Mouse (Mus musculus) forebrain, embryonic 16.5 days (tissue): ENCODE results near the gene Krt23. TPM values are rescaled to one million over a fixed set of nuclear protein-coding genes. Genes with fewer than 3 reads are reported as not detected.

Experiments used
- ATAC-seq: fragments of 200-750 bp; cut with Nextera tagmentation; 2 replicates; pipeline ENCODE4 v1.8.0; 2017; ENCODE audit warnings: mild to moderate bottlenecking, moderate library complexity
- H3K27ac ChIP-seq: fragments of 300-500 bp; sonication (generic); 2 replicates; pipeline ENCODE4 v1.5.1; 2014; ENCODE audit warnings: low read length, control low read depth
- H3K27me3 ChIP-seq: fragments of 300-500 bp; sonication (generic); replicated peaks from 2 replicates; pipeline ENCODE4 v1.6.1; 2014; ENCODE audit warnings: low read length; ENCODE audit not compliant: control insufficient read depth, insufficient read depth
- H3K36me3 ChIP-seq: fragments of 300-500 bp; sonication (generic); 2 replicates; pipeline ENCODE4 v1.6.1; 2014; ENCODE audit not compliant: control insufficient read depth, insufficient read depth
- H3K4me1 ChIP-seq: fragments of 300-500 bp; sonication (generic); replicated peaks from 2 replicates; pipeline ENCODE4 v1.6.1; 2014; ENCODE audit warnings: low read length; ENCODE audit not compliant: control insufficient read depth, insufficient read depth
- H3K4me2 ChIP-seq: fragments of 300-500 bp; sonication (generic); 2 replicates; pipeline ENCODE4 v1.6.1; 2014; ENCODE audit warnings: mild to moderate bottlenecking, low read length, control low read depth
- H3K4me3 ChIP-seq: fragments of 300-500 bp; sonication (generic); replicated peaks from 2 replicates; pipeline ENCODE4 v1.5.1; 2014; ENCODE audit warnings: mild to moderate bottlenecking, low read length, control low read depth
- H3K9ac ChIP-seq: fragments of 300-500 bp; sonication (generic); replicated peaks from 2 replicates; pipeline ENCODE4 v1.6.1; 2014; ENCODE audit warnings: low read depth, low read length, control low read depth
- H3K9me3 ChIP-seq: fragments of 300-500 bp; sonication (generic); 2 replicates; pipeline ENCODE4 v1.6.1; 2016; ENCODE audit warnings: low read length; ENCODE audit not compliant: control insufficient read depth
- WGBS: fragments of 180-500 bp; shearing (Covaris S2); extraction: QIAGEN DNeasy Blood & Tissue Kit; methylation state at CpG from one replicate; pipeline ENCODE4 v1.1.7; 2014; 5-methylcytosine and 5-hydroxymethylcytosine counted together
- polyA plus RNA-seq: library from polyadenylated mRNA; unstranded; fragments of >200 nt; fragmentation: Nextera tagmentation; extraction: Ambion mirVana; gene quantifications from 2 replicates; pipeline ENCODE4 v1.2.1, GENCODE M21; 2015

Gene Krt23
- polyA plus RNA-seq, result 0.15 TPM in 1 of 2 replicates, not detected in the other

DNA sequence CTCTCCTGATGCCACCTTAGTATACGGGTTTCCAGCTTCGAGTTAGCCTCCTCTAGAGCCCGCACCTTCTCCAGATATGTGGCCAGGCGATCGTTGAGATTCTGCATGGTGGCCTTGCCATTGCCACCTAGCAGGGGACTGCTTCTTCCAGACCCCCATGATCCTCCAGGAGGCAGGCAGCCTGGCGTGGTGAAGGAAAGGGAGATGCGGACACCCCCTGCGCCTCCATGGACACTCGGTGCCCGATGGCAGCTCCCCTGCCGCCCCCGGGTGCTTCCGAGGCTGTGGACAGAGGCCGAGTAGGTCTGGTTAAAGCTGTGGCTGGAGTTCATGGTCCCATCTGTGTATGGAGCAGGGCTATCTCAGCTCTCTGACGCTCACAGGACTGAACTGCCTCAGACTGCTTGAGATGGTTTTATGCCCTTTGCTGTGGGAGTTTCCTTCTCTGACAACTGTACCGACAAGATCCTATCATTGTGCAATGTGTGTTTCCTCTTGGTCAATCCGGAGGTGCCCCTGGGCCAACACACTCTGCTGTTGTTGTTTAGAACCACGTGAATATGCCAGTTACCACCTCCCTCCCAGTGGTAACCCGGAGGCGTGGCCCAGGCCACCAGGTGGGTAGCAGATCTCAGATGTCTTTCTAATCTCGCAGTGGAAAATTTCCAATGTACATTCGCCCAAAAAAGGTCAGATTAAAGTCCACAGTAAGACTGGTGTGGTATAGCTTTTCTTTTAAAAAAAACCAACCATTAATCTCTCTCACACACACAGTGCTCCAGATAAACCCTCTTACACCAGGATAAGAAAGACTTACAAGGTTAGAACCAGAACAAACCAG lies at the start of gene Krt23:
TSS of gene Krt23 (minus strand) at position 405 of the 841 bp plus-strand sequence.
- 88% methylated on average over 22 of the region's 22 CpGs for WGBS
- no peaks in the 10 kb centered on the region for H3K9me3 ChIP-seq
- no peak for ATAC-seq

DNA sequence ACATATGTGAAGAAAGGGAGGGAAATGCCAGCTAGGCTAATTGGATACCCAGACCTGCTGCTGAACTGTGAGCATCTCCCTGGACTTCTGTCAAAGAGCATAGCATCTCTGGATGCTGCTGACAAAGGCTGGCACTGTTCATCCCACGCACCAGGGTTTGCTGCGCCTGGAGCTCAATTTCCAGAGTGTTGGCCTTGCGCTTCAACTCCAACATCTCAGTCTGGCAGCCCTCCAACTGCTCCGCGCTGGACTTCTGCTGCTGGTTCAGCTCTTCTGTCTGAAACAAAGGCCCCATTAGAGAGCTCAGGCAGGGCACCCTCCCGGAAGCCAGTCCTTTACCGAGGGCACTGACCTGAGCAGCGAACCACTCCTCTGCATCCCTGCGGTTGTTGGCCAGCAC lies 46.8 kb upstream of the Krt23 start:
- 30% methylated on average over 9 of the region's 9 CpGs for WGBS
- Histone ChIP-seq H3K36me3 (no peaks in the 10 kb centered on the region), H3K27me3 (no peaks in the 10 kb centered on the region), H3K9ac (no peak overlapping the region), H3K4me3 (no peak overlapping the region), H3K27ac (no peak overlapping the region), H3K9me3 (no peaks in the 10 kb centered on the region), H3K4me2 (0 out of 2 replicates have a peak overlapping the region, but pooled peaks have one; percentile 4), H3K4me1 (peaks cover 3% of the 10 kb centered on the region; the same call in 1 of the 2 replicates)
- no peak for ATAC-seq

More for the DNA sequence above, at the start of gene Krt23:
- Histone ChIP-seq H3K4me3 (no peak within 1 kb of the TSS), H3K27me3 (no peaks in the 10 kb centered on the region), H3K4me2 (no peak within 1 kb of the TSS), H3K4me1 (no peaks in the 10 kb centered on the region), H3K36me3 (no peaks in the 10 kb centered on the region), H3K9ac (no peak within 1 kb of the TSS), H3K27ac (no peak within 1 kb of the TSS)

DNA sequence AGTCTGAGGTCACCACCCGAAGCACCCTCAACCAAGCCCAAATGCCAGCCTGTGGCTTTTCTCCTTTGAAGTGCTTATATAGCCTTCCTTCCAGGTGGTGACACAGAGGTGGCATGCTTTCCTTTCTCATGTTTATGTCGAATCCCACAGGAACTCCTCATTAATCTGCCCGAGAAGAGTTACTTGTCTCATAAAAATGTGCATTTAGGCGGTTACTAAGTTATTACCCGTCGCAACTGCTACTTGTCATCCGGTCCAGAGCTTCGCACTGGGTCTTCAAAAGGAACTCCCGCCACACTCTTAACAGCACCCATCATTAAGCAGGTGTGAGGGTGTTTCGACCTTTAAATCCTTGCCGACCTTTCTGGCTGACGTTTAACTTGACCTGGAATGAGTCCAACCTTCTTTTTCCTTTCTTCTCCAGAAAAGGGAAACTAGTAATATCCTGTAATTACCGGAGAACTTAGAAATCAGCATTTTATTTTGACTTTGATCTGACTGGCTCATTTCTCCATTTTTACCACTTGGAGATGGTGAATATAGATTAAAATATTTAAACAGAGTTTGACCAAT lies 28.4 kb upstream of the Krt23 start, which contains the start of gene Krt39:
TSS of gene Krt39 (minus strand) at position 51 of the 573 bp plus-strand sequence.
- Histone ChIP-seq H3K27ac (no peak within 1 kb of the TSS), H3K36me3 (no peaks in the 10 kb centered on the region), H3K27me3 (no peaks in the 10 kb centered on the region), H3K4me3 (no peak within 1 kb of the TSS), H3K9ac (no peak within 1 kb of the TSS), H3K4me2 (no peak within 1 kb of the TSS), H3K9me3 (no peaks in the 10 kb centered on the region), H3K4me1 (no peaks in the 10 kb centered on the region)
- 91% methylated on average over 13 of the region's 13 CpGs for WGBS
- no peak for ATAC-seq

DNA sequence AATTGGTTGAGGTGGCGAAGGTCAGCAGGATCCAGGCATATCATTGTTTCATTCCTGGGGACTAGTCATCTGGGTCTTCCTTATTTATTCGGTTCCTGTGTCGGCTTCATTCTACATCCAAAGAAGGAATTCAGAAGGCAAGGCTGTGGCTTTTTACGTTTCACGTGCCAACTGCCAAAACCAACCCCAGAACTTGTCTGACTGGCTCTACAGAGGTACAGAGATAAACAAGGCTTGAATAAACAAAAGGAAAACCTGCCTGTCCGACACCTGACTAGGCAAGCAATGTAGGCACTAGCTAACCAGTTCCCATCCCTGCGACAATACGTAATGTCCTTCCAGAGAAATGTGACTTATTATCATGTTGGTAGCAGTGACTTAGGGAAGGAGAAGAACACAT lies 21.2 kb upstream of the Krt23 start:
- Histone ChIP-seq H3K9ac (no peak overlapping the region), H3K27me3 (no peaks in the 10 kb centered on the region), H3K4me1 (no peaks in the 10 kb centered on the region), H3K4me2 (no peak overlapping the region), H3K9me3 (no peaks in the 10 kb centered on the region), H3K36me3 (no peaks in the 10 kb centered on the region), H3K4me3 (no peak overlapping the region), H3K27ac (no peak overlapping the region)
- no peak for ATAC-seq
- whole genome bisulfite sequencing, result 91% methylated on average over 8 of the region's 8 CpGs

DNA sequence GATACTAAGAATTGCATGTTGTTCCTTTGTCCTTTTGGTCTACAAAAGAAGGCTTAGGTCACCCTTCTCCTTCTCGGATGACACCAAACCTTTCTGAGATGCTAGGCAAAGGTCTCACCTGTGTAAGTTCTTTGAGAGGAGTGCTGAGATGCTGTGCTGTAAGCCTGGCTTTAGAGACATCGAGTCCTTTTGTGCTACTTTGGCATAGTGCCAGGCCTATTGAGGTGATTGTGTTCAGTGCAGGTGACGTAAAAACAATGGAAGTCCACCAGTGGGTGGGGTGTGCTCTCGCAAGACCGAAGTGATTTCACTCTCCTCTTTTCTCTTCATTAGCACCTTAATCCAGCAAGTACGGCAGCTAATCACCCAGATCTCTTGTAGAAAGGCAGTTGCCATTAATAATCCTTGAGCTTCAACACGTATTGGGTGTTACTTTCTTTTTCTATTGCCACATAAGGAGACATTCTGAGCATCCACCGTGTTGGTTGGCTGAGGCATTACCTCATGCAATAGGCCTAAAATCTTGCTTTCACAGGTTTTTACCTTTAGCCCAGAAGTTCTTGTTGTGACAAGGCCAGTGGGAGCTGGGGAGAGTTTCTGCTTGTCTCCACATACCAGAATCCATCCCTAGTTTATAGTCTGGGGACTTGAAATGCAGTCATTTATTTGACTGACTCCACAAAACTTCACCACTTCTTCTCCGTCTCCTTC lies 7.3 kb upstream of the Krt23 start:
- H3K4me2 ChIP-seq, result no peak overlapping the region
- no peak overlapping the region for H3K4me3 ChIP-seq
- H3K36me3 ChIP-seq, result no peaks in the 10 kb centered on the region
- H3K9ac ChIP-seq, result no peak overlapping the region
- no peaks in the 10 kb centered on the region for H3K4me1 ChIP-seq
- no peak overlapping the region for H3K27ac ChIP-seq
- 45% methylated on average over 9 of the region's 9 CpGs for WGBS
- ATAC-seq, result no peak
- no peaks in the 10 kb centered on the region for H3K9me3 ChIP-seq
- no peaks in the 10 kb centered on the region for H3K27me3 ChIP-seq

DNA sequence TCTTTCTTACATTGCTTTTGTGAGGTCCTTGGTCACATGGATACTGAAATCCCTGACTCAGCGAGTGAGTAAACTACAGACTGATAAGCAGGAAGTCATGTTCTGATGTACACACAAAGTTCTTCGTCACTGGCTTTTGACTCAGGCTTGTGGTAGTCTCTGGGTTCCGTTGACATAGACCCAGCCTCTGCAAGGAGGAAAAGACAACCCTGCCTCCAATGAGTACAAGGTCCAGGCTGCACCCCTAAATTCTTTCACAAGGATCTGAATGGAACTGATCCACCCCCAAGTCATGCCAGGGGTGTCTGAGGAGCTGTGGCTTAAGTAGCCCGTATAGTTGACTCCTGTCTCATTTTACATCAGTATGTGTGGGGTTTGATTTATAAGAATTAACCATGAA lies 3.5 kb upstream of the Krt23 start:
- no peaks in the 10 kb centered on the region for H3K27me3 ChIP-seq
- no peak overlapping the region for H3K4me3 ChIP-seq

DNA sequence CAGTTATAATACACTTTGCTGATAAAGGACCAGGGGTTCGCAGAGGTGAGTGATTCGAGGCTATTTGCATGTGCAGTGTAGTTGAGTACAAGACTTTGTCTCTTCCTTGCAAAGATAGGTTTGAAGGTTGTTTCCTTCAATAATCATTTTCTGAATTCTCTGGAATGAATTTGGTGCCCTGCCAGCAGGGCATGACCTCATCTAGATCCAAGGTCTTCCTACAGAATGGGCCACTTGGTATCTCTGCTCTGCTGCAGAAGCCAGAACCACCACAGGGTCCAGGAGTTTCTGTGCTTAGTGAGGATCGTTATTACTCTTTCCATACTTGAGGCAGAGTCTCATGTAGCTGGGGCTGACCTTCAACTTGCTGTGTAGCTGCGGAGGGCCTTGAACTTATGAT lies 1.8 kb upstream of the Krt23 start:
- no peaks in the 10 kb centered on the region for H3K27me3 ChIP-seq
- no peaks in the 10 kb centered on the region for H3K9me3 ChIP-seq
- no peak overlapping the region for H3K27ac ChIP-seq
- H3K36me3 ChIP-seq, result no peaks in the 10 kb centered on the region
- ATAC-seq, result no peak
- no peak overlapping the region for H3K4me3 ChIP-seq
- H3K4me1 ChIP-seq, result no peaks in the 10 kb centered on the region
- H3K9ac ChIP-seq, result no peak overlapping the region
- no peak overlapping the region for H3K4me2 ChIP-seq
- WGBS, result 95% methylated on average over 4 of the region's 4 CpGs

More for the DNA sequence above, 3.5 kb upstream of the Krt23 start:
- WGBS, result 90% methylated on average over 4 of the region's 4 CpGs
- Histone ChIP-seq H3K4me2 (no peak overlapping the region), H3K9ac (no peak overlapping the region), H3K9me3 (no peaks in the 10 kb centered on the region), H3K27ac (no peak overlapping the region), H3K36me3 (no peaks in the 10 kb centered on the region), H3K4me1 (no peaks in the 10 kb centered on the region)
- ATAC-seq, result no peak

DNA sequence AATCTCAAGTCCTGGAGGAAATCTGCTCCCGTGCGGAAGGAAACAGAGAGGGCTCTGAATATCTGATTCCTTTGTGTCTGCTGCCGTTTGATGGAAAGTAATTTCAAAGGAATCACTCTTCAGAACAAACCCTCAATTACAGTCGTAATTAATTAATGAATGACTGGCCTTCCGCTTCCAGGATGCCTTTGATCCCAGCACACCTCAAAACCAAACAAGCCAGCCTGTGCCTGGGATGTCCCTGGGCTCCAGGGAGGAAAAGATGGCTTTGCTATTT lies 575 bp upstream of the Krt23 start:
- WGBS, result 36% methylated on average over 5 of the region's 5 CpGs
- H3K27ac ChIP-seq, result no peak overlapping the region
- no peak overlapping the region for H3K4me2 ChIP-seq
- no peak overlapping the region for H3K9ac ChIP-seq
- H3K36me3 ChIP-seq, result no peaks in the 10 kb centered on the region
- no peak for ATAC-seq
- H3K4me3 ChIP-seq, result no peak overlapping the region
- H3K4me1 ChIP-seq, result no peaks in the 10 kb centered on the region
- H3K9me3 ChIP-seq, result no peaks in the 10 kb centered on the region
- H3K27me3 ChIP-seq, result no peaks in the 10 kb centered on the region

DNA sequence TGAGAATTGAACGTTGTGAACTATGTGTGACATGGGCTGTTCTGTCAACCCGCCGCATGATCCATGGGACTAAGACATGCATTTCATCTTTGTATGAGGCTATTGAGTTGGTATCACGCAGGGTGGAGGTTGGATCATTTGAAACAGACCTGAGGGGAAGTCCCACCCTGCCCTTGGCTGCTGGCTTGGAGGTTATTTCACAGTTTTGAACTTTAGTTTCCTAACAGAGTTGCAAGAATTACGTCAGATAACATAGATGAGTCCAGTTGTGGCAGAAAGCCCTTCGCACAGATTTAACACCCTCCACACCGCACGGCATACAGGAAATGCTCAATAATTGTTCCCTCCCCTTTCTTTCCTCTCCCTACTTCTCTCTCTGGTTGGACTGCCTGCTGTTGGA lies 1.9 kb downstream of the Krt23 start:
- ATAC-seq, result no peak
- Histone ChIP-seq H3K4me3 (no peak overlapping the region), H3K9ac (no peak overlapping the region), H3K4me2 (no peak overlapping the region), H3K36me3 (no peaks in the 10 kb centered on the region), H3K27ac (no peak overlapping the region), H3K4me1 (no peaks in the 10 kb centered on the region), H3K27me3 (no peaks in the 10 kb centered on the region), H3K9me3 (no peaks in the 10 kb centered on the region)
- WGBS, result 94% methylated on average over 8 of the region's 8 CpGs
